Mouse (Mus musculus): ENCODE data around the gene Rtn2.

GRCm38 (mm10) chr7:19253437-19253836 lies 29.0 kb upstream of the Rtn2 start:
- no peak for TF ChIP-seq CTCF (IDR thresholded peaks at IDR 0.05; ENCODE audit: insufficient read depth, low read length)
- no peak for TF ChIP-seq POLR2A (IDR thresholded peaks at IDR 0.05; ENCODE audit: borderline replicate concordance, extremely low read depth, low read depth, low read length)

Measured in lung, adult 2 months (tissue).